Mouse (Mus musculus): ENCODE results near the gene Ccdc57.
"Not testable (repeated sequence)": the region's sequence is repeated elsewhere in the genome, so short reads cannot be mapped to it uniquely, and the experiment has no call there.

The Ccdc57 gene

DNA sequence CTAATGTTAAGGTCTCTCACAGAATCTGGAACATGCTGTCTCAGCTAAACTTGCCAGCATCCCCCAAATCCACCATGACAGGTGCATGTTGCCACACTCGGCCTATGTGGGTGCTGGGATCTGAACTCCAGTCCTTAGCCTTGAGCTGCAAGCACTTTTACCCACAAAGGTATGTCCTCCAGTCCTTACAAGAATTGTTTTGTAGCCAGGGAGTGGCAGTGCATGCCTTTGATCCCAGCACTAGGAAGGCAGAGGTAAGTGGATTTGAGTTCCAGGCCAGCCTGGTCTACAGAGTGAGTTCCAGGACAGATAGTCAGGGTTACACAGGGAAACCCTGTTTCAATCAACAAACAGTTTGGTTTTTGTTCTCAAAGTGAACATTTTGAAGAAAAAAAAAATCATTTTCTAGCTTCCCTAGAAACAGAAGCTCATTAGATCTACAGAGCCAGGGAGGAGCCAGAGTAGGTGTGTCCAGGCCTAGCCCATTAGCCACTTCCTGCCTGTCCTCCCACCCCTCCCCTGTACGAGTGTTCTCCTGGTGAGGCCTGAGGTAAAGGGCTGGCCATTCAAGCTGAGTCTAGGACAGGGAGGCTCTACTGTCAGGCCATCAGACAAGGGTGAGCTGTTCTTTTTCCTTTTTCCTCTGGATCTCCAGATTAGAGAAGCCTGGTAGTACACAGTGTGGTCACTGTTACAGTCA is 82.2 kb downstream of the Ccdc57 start:
- no peak for DNase-seq

GRCm38 (mm10) chr11:120846725-120847475 is 85.8 kb downstream of the Ccdc57 start:
- DNase-seq: no peak

GRCm38 (mm10) chr11:120844329-120844728 is 88.3 kb downstream of the Ccdc57 start:
- DNase-seq: no peak

GRCm38 (mm10) chr11:120833555-120834280 is 99.0 kb downstream of the Ccdc57 start:
- DNase-seq: no peak

DNA sequence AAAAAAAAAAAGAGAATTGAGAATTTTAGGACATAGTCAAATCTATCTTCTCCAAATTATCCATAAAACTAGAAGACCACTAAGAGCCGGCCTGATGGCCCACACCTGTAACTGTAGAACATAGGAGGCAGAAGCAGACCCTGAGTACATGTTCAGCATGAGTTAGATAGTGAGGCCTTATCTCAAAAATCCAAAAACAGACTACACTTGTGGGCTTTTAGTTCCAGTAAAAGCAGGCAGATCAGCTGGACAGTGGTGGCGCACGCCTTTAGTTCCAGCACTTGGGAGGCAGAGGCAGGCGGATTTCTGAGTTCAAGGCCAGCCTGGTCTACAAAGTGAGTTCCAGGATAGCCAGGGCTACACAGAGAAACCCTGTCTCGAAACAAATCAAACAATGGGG is 99.7 kb downstream of the Ccdc57 start:
- DNase-seq: not testable (repeated sequence)

- no peak for DNase-seq
Measured at GRCm38 (mm10) chr11:120831659-120832440, 100.8 kb downstream of the Ccdc57 start.

DNA sequence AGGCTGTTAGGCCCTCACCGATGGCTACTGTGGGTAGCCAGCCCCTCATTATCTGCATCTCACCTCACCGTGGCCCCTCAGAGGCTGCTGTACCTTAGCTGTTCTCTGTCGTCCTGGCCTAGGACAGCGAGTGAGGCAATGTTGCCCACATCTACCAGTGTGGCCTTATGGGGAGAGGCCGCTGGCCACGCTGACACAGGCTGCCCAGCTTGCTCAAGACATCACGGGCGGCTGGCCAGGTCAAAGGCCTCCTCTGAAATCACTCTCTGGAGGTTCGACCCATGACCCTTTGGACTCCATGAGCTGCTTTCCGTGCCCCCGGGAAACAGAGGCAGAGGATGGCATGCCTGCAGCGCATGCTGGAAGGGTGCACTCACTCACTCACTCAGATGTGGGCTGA is 102.0 kb downstream of the Ccdc57 start:
- no peak for DNase-seq

- no peak for DNase-seq
Measured at GRCm38 (mm10) chr11:120829757-120830532, 102.7 kb downstream of the Ccdc57 start.

- DNase-seq: no peak
Measured at GRCm38 (mm10) chr11:120828416-120828815, 104.3 kb downstream of the Ccdc57 start.

DNA sequence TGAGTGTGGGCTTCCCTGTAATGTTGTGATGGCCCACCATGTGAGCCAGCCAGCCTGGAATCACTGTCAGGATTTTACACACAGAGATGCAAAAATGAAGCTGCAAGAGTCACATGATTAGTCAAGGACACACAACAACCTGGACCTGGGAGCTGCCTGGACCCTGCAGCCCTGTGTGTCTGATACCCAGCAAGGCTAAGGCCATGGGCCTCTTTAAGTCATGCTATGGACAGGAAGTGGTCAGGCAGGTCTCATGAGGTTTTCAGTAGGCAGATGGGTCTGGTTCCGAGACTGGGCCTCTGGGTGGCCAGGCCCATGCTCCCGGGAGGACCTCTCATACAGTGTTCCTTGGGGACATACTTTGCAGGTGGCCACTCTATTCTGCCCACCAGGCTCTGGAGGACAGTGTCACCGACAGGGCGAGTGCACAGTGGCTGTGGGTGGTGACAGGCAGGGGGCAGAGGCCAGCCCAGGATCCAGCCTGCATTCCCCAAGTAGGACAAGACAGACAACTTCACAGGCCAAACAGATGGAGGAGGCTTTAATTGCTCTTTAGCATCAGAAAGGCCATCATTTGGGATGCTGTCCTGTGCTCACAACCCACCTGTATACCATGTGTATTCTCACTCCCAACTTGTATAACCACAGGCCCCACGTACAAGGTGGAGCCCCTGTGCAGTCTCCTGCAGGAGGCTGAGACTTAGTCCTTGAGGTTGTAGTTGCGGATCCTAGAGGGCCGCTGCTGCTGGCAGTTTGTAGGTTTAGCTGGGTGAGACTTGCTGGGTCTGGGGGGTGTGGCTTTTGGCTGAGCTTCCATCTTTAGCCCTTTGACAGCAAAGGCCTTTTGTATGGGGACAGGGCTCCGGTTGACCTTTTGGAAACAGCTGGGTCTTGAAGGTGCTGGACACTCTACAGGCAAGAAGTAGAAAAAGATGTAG is 106.4 kb downstream of the Ccdc57 start:
- DNase-seq: peak in 1 of 2 experiments; percentile 11

GRCm38 (mm10) chr11:120825289-120825863 is 107.3 kb downstream of the Ccdc57 start:
- peak in 1 of 2 experiments; percentile 35 for DNase-seq

GRCm38 (mm10) chr11:120824787-120825288 is 107.8 kb downstream of the Ccdc57 start:
- no peak for DNase-seq

- peak; percentile 97 to 98 for DNase-seq
Measured at GRCm38 (mm10) chr11:120823956-120824786, 108.5 kb downstream of the Ccdc57 start, which contains the start of gene Fasn. TSS of gene Fasn (minus strand) at chr11:120824547.

- no peak for DNase-seq
Measured at GRCm38 (mm10) chr11:120823551-120823947, 109.1 kb downstream of the Ccdc57 start.

DNA sequence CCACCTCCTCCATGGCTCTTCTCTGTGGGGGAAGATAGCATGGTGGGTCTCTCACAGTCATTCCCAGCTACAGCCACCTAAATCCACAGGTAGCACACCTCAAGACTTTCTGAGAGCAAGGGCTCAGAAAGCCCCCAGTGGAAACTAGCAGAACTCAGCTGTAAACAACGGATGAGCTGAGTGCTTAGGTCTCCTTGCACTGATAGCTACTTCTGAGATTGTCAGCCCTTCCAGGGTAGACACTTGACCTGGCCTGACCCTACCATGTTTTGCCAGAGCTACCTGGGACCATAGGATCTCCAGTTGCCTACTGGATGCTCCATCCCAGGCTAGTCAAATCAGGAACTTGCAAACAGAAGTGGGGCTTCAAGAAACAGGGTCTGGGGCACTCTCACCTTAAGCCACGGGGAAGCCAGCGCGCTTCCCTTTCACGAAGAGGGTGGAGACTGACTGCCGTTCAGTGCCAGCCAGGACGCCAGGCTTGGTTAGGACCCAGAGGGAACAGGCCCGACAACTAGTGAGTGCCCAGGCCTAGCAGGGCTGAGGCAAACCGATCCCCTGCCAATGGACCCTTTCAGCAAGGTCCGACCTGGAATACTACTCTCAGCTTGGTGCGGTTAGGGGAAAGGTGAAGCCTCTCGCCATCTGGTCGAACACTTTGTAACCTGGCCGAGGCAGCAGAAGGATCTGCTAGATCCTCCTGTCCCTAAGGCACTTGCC is 109.7 kb downstream of the Ccdc57 start:
- DNase-seq: peak in 1 of 2 experiments; percentile 50

DNA sequence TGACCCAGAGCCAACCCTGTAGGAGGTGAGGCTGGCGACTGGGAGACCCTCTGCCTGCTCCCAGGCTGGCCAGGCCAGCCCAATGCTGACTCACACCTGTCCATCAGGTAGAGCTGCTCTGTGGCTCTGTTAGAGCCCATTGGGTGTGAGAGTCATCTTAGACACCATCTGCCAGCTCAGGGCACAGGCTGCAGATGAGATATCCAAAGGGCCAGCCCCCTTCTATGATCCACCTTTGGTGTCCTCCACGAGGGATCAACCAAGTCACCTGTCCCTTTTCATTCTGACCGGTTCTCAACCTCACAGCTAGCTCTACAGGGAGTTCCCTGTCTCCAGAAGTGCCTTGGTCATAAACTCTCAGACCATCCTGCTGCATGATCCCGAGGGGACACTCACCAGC is 110.4 kb downstream of the Ccdc57 start:
- peak in 1 of 2 experiments; percentile 15 for DNase-seq

DNA sequence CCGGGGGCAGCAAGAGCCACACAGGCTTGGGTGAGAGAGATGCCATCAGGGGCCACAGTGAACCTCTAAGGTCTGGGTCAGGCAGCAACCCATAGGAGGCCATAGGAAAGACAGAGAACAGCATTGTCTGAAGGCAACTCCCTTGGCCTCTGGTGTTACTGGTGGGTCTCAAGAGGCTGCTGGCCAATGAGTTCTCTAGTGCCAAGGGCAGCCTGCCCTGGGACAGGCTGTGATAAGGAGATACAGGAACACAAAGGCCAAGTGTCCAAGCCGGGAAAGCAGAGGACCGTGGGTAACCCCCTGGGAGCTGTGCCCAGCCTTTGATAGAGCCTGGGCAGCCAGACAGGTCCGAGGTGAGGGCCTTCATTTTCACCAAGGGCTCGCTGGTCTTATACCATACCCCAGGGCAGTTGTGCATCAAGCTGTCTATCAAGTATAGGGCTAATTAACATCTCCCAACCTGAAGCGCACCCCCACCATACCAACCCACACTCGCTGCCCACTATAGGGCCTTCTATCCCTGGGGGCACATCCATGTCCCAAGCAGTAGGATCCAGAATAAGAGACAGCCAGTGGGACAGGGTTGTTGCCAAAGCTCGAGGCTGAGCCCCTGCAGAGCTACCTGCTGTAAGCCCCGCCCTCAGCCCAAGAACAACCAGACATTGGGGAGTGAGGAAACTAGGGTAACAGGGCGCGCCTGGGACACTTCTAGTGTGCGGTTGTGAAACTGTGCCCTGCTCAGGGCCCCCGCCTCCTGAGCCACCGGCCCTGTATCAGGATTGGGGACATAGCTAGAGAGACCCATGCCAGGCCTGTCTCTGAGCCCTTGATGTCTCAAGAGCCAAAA is 111.4 kb downstream of the Ccdc57 start:
- DNase-seq: peak in 1 of 2 experiments; percentile 21
